Mouse (Mus musculus) heart, embryonic 10.5 days (tissue): ENCODE data around the gene Nup210l. TPM values are rescaled to one million over a fixed set of nuclear protein-coding genes. Genes with fewer than 3 reads are reported as not detected.

Experiments
- DNase-seq: peaks from one replicate; pipeline ENCODE4 v3.0.0-alpha.2; 2017; ENCODE audit warnings: low spot score
- H3K27ac ChIP-seq: fragments of 300-500 bp; sonication (generic); 2 replicates; pipeline ENCODE4 v1.5.1; 2016; ENCODE audit warnings: mild to moderate bottlenecking
- H3K27me3 ChIP-seq: fragments of 300-500 bp; sonication (generic); 2 replicates; pipeline ENCODE4 v1.6.1; 2016; ENCODE audit warnings: mild to moderate bottlenecking; ENCODE audit not compliant: poor library complexity, insufficient read depth, severe bottlenecking
- H3K36me3 ChIP-seq: fragments of 300-500 bp; sonication (generic); 2 replicates; pipeline ENCODE4 v1.6.1; 2016; ENCODE audit warnings: mild to moderate bottlenecking, moderate library complexity
- H3K4me1 ChIP-seq: fragments of 300-500 bp; sonication (generic); 2 replicates; pipeline ENCODE4 v1.6.1; 2016; ENCODE audit warnings: mild to moderate bottlenecking
- H3K4me3 ChIP-seq: fragments of 300-500 bp; sonication (generic); 2 replicates; pipeline ENCODE4 v1.5.1; 2016; ENCODE audit warnings: mild to moderate bottlenecking, moderate library complexity
- H3K9me3 ChIP-seq: fragments of 300-500 bp; sonication (generic); 2 replicates; pipeline ENCODE4 v1.6.1; 2016; ENCODE audit warnings: mild to moderate bottlenecking, moderate library complexity
- WGBS: fragments of 180-500 bp; shearing (Covaris S2); methylation state at CpG from one replicate; pipeline ENCODE4 v1.1.7; 2016; 5-methylcytosine and 5-hydroxymethylcytosine counted together
- polyA plus RNA-seq: library from polyadenylated mRNA; unstranded; fragments of >200 nt; fragmentation: Nextera tagmentation; extraction: Ambion mirVana; gene quantifications from 2 replicates; pipeline ENCODE4 v1.2.1, GENCODE M21; 2016

Gene Nup210l
- polyA plus RNA-seq, 1 experiment from 2014 or later: 0.46 TPM

GRCm38 (mm10) chr3:90081365-90082240, 22.3 kb upstream of the Nup210l start:
- 73% methylated on average over 5 of the region's 5 CpGs for WGBS
- H3K27ac ChIP-seq: peak overlapping the region; percentile 63; the same call in 1 of the 2 replicates
- no peak for DNase-seq
- no peaks in the 10 kb centered on the region for H3K27me3 ChIP-seq
- no peaks in the 10 kb centered on the region for H3K9me3 ChIP-seq
- H3K4me1 ChIP-seq: peaks cover 62% of the 10 kb centered on the region
- H3K4me3 ChIP-seq: peak overlapping the region; percentile 85
- peaks cover 14% of the 10 kb centered on the region for H3K36me3 ChIP-seq

- DNase-seq: no peak
- WGBS: 42% methylated on average over 5 of the region's 5 CpGs
- no peaks in the 10 kb centered on the region for H3K27me3 ChIP-seq
- H3K36me3 ChIP-seq: peaks cover 28% of the 10 kb centered on the region
- H3K9me3 ChIP-seq: no peaks in the 10 kb centered on the region
- peak overlapping the region; percentile 36; the same call in 1 of the 2 replicates for H3K27ac ChIP-seq
- peak overlapping the region; percentile 30 for H3K4me3 ChIP-seq
- peaks cover 55% of the 10 kb centered on the region for H3K4me1 ChIP-seq
These were observed 20.9 kb upstream of the Nup210l start for GRCm38 (mm10) chr3:90083034-90083433.

- peak overlapping the region; percentile 52 for H3K27ac ChIP-seq
- no peaks in the 10 kb centered on the region for H3K27me3 ChIP-seq
- peaks cover 51% of the 10 kb centered on the region for H3K4me1 ChIP-seq
- DNase-seq: no peak
- H3K36me3 ChIP-seq: peaks cover 36% of the 10 kb centered on the region
- peak overlapping the region; percentile 30 for H3K4me3 ChIP-seq
- H3K9me3 ChIP-seq: no peaks in the 10 kb centered on the region
- WGBS: 47% methylated on average over 3 of the region's 3 CpGs
These were observed 20.1 kb upstream of the Nup210l start for GRCm38 (mm10) chr3:90083698-90084324.

- Histone ChIP-seq H3K4me3 (no peak overlapping the region), H3K4me1 (peaks cover 49% of the 10 kb centered on the region), H3K27me3 (no peaks in the 10 kb centered on the region), H3K27ac (no peak overlapping the region), H3K9me3 (no peaks in the 10 kb centered on the region), H3K36me3 (peaks cover 45% of the 10 kb centered on the region)
- no peak for DNase-seq
- WGBS: 77% methylated on average over 4 of the region's 4 CpGs
These were observed 19.1 kb upstream of the Nup210l start for GRCm38 (mm10) chr3:90084790-90085189.

- Histone ChIP-seq H3K4me3 (no peak overlapping the region), H3K9me3 (no peaks in the 10 kb centered on the region), H3K27ac (no peak overlapping the region), H3K27me3 (no peaks in the 10 kb centered on the region), H3K4me1 (peaks cover 49% of the 10 kb centered on the region), H3K36me3 (peaks cover 50% of the 10 kb centered on the region)
- DNase-seq: no peak
- WGBS: 82% methylated on average over 6 of the region's 6 CpGs
These were observed 18.7 kb upstream of the Nup210l start for GRCm38 (mm10) chr3:90085281-90085680.

GRCm38 (mm10) chr3:90086068-90086467, 17.9 kb upstream of the Nup210l start:
- Histone ChIP-seq H3K27ac (no peak overlapping the region), H3K4me3 (no peak overlapping the region), H3K36me3 (peaks cover 58% of the 10 kb centered on the region), H3K27me3 (no peaks in the 10 kb centered on the region), H3K4me1 (peaks cover 47% of the 10 kb centered on the region), H3K9me3 (no peaks in the 10 kb centered on the region)
- 76% methylated on average over 5 of the region's 5 CpGs for WGBS
- DNase-seq: no peak

GRCm38 (mm10) chr3:90088617-90089016, 15.3 kb upstream of the Nup210l start:
- no peak for DNase-seq
- peaks cover 83% of the 10 kb centered on the region for H3K36me3 ChIP-seq
- 80% methylated on average over 2 of the region's 2 CpGs for WGBS

DNA sequence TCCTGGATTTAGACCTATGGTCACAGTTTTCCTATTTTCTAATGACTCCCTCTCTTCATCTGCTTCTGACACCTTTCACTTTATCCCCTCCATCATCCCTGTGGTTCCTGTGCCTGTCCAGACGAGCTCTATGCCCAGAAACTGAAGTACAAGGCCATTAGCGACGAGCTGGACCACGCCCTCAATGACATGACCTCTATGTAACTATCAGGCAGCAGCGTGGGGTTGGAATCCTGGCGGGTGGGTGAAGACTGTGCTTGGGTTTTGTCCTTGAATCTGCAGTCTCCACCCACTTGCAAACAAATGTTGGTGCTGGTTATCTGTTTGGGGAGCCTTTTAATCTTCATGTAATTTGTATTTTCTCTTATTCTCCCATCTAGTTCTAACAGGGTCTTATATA, 13.0 kb upstream of the Nup210l start:
- no peaks in the 10 kb centered on the region for H3K9me3 ChIP-seq
- no peak overlapping the region for H3K4me3 ChIP-seq
- DNase-seq: no peak
- H3K27ac ChIP-seq: no peak overlapping the region
- H3K4me1 ChIP-seq: peaks cover 11% of the 10 kb centered on the region
- 86% methylated on average over 6 of the region's 6 CpGs for WGBS
- no peaks in the 10 kb centered on the region for H3K27me3 ChIP-seq
- H3K36me3 ChIP-seq: peaks cover 97% of the 10 kb centered on the region

More at GRCm38 (mm10) chr3:90088617-90089016, 15.3 kb upstream of the Nup210l start:
- Histone ChIP-seq H3K4me3 (no peak overlapping the region), H3K27me3 (no peaks in the 10 kb centered on the region), H3K9me3 (no peaks in the 10 kb centered on the region), H3K4me1 (peaks cover 25% of the 10 kb centered on the region), H3K27ac (no peak overlapping the region)

- Histone ChIP-seq H3K4me3 (no peak overlapping the region), H3K27me3 (no peaks in the 10 kb centered on the region), H3K9me3 (no peaks in the 10 kb centered on the region), H3K27ac (no peak overlapping the region), H3K36me3 (peaks cover 91% of the 10 kb centered on the region), H3K4me1 (peaks cover 11% of the 10 kb centered on the region)
- DNase-seq: no peak
- 76% methylated on average over 3 of the region's 3 CpGs for WGBS
These were observed 9.5 kb upstream of the Nup210l start for GRCm38 (mm10) chr3:90094453-90094852.

GRCm38 (mm10) chr3:90097928-90098327, 6.0 kb upstream of the Nup210l start:
- 86% methylated on average over 5 of the region's 5 CpGs for WGBS
- Histone ChIP-seq H3K9me3 (no peaks in the 10 kb centered on the region), H3K4me1 (peaks cover 11% of the 10 kb centered on the region), H3K36me3 (peaks cover 79% of the 10 kb centered on the region), H3K27me3 (no peaks in the 10 kb centered on the region), H3K4me3 (no peak overlapping the region), H3K27ac (no peak overlapping the region)
- DNase-seq: no peak

DNA sequence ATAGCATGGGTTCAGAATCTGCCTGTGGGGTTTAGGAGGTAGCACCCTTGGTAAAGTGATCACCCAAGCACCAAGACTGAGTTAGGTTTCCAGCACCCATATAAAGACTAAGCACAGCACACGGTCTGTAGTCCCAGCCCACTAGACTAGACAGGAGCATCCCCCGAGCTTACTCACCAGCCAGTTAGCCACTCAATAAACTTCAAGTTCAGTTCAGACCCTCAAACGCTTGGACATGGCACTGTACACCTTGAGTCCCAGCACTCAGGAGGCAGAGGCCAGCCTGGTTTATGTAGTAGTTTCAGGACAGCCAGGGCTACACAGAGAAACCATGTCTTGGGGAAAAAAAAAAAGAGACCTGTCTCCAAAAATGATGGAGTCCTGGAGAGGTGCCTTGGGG, 2.9 kb upstream of the Nup210l start:
- WGBS: 86% methylated on average over 3 of the region's 3 CpGs
- Histone ChIP-seq H3K27ac (no peak overlapping the region), H3K27me3 (no peaks in the 10 kb centered on the region), H3K36me3 (peaks cover 54% of the 10 kb centered on the region), H3K4me1 (no peaks in the 10 kb centered on the region), H3K4me3 (no peak overlapping the region), H3K9me3 (no peaks in the 10 kb centered on the region)
- no peak for DNase-seq

DNA sequence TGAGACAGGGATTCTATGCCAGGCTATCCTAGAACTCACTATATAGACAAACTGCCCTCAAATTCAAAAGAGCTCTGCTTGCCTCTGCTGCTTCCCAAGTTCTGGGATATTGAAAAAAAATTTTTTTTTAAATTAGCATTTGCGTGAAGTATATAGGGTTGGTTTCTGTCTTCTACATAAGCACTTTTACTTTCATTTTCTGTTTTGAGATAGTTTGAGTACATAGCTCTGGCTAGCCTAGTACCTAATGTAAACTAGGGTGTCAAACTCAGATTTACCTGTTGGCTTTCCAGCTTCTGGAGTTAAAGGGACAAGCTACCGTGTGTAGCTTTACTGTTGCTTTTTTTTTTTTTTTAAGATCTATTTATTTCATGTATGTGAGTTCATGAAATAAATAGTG, 2.3 kb upstream of the Nup210l start:
- no peak for DNase-seq
- 88% methylated on average over 2 of the region's 2 CpGs for WGBS
- H3K4me3 ChIP-seq: no peak overlapping the region
- H3K4me1 ChIP-seq: no peaks in the 10 kb centered on the region
- no peaks in the 10 kb centered on the region for H3K27me3 ChIP-seq
- H3K36me3 ChIP-seq: peaks cover 48% of the 10 kb centered on the region
- no peaks in the 10 kb centered on the region for H3K9me3 ChIP-seq
- no peak overlapping the region for H3K27ac ChIP-seq

- 80% methylated on average over 2 of the region's 2 CpGs for WGBS
- no peaks in the 10 kb centered on the region for H3K9me3 ChIP-seq
- no peaks in the 10 kb centered on the region for H3K27me3 ChIP-seq
- no peak for DNase-seq
- H3K36me3 ChIP-seq: peaks cover 47% of the 10 kb centered on the region
- no peaks in the 10 kb centered on the region for H3K4me1 ChIP-seq
- no peak overlapping the region for H3K4me3 ChIP-seq
- no peak overlapping the region for H3K27ac ChIP-seq
These were observed 1.7 kb upstream of the Nup210l start for GRCm38 (mm10) chr3:90102239-90102638.
